Mouse (Mus musculus): ENCODE data around the gene Atxn1.

Gene Atxn1

GRCm38 (mm10) chr13:45524791-45525435 lies 439.9 kb downstream of the Atxn1 start:
- no peak for DNase-seq (ENCODE audit: low spot score)

DNA sequence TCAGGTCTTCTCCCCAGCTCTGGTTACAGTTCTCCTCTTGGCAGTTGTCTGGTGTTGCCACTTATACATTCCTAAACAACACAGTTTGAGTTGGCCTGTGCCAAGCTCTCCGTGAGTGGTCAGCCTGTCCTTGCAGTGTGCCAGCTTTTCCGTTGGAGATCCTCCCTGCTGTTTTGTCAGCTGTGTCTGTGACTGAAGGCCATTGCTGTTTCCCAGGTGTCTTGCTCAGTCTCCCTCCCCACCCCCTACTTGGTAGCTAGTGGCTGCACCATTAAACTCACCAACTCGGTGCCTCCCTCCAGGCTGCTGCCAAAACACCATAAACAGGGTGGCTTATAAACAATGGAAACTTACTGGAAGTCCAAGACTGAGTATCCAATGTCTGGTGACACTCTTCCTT lies 440.5 kb downstream of the Atxn1 start:
- no peak for DNase-seq (ENCODE audit: low spot score)

DNA sequence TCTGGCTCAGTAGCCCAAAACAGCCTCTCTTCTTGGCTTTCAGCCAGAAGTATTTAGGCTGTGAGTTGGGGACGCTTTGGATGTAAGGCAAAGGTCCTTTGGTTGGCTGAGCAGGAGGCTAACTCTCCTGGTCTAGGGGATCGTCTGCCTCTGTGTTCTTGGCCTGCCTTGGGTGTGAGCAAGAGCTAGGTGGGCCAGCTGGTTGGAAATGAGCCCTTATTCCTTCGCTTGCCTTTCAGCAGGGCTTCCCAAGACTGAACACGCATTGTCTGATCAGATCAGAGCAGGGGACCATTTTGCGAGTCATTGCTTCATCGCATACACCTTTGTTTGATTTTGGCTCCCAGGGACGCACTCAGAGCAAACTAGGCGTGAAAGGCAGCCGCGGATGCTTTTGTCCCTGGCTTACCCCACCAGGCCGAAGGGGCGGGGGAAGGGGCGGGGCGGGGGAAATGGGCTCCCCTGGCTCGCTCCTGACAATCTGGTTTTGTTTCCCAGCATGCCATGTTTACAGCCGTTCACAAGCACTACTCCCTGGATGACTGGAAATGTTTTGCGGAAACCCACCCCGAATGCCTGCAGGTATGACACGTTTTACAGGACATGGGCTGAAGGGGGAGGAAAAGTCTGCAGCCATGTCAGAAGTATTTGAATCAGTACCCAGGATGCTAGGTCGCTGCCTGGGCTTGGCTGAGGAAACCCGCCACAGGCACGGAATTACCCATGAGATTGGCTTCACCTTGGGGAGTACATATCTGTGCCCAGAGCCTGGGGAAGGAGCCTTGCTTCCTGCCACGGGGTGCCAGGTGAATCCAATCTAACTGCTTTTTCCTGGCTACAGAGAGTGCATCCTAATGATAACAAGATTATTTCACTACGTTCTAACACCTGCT lies 448.1 kb downstream of the Atxn1 start:
- no peak for DNase-seq (ENCODE audit: low spot score)

DNA sequence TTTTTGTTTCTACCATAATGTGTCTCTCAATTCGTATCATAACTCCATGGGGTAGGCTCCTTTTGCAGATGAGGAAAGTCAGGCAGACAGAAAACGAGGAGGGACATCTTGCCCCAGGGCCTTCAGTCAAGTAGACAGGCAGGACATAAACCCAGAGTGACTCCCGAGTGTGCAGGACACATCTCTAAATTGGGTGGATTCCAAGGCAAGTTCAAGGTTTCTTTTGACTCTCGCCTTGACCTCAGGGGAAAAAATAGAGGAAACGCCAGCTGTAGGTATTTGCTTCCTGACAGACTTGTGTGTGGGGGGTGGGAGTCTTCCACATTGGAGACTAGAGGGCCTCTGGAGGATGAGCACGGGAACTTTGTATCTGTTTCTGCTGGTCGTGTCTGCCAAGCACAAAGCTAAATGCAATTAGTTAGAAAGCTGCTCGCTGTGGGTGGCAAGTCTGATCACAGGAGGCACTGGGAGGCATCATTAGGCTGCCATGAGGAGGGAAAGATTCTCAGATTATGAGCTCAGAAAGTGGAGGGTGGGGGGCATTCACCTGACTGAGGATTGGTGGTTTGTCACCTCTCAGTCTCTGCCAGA lies 449.9 kb downstream of the Atxn1 start:
- no peak for DNase-seq (ENCODE audit: low spot score)

- DNase-seq (ENCODE audit: low spot score) = no peak
Observed at GRCm38 (mm10) chr13:45514115-45514514, 450.7 kb downstream of the Atxn1 start.

DNA sequence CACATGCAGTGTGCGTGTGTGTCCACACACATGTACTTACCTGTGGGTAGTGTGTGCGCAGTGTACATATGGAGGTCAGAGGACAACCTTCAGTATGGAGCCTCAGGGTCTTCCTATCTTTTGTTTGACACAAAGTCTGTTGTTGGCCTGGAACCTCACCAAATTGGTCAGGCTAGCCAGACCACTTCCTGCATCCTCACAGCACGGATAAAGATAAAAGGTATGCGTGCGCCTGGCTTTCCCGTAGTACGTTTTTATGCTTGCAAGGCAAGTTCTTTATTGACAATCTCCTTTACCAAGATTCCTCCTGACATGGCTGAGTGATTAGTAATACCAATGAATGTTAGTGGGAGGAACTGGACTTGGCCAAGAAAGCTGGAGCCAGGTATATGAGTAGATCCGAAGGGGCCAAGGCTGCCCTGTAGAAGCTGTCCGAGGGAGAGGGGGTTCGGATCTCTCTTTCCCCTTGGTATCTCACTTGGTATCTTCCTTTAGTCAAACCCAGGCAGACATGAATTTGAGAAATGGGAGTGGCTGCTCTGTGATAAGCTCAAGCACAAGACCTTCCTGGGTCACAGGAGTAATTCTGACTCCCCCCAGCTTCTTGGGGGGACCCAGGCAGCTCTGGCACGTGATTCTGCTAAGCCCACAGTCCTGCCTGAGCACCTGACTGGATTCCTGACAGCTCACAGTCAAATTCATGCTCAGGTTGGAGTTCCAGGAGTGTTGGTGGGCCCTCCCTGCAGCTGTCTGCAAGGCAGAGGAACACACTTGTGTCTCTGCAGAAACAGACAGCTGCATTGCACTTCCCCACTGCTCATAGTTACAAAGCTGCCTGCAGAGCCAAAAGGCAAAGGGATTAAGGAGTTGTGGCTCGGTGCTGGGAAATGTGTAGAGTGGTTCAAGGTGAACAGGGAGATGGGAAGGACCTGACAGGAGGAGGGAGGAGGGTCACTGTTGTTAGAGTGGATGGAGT lies 451.5 kb downstream of the Atxn1 start:
- DNase-seq (ENCODE audit: low spot score) = no peak

- no peak for DNase-seq (ENCODE audit: low spot score)
Observed at GRCm38 (mm10) chr13:45512531-45512930, 452.3 kb downstream of the Atxn1 start.

DNA sequence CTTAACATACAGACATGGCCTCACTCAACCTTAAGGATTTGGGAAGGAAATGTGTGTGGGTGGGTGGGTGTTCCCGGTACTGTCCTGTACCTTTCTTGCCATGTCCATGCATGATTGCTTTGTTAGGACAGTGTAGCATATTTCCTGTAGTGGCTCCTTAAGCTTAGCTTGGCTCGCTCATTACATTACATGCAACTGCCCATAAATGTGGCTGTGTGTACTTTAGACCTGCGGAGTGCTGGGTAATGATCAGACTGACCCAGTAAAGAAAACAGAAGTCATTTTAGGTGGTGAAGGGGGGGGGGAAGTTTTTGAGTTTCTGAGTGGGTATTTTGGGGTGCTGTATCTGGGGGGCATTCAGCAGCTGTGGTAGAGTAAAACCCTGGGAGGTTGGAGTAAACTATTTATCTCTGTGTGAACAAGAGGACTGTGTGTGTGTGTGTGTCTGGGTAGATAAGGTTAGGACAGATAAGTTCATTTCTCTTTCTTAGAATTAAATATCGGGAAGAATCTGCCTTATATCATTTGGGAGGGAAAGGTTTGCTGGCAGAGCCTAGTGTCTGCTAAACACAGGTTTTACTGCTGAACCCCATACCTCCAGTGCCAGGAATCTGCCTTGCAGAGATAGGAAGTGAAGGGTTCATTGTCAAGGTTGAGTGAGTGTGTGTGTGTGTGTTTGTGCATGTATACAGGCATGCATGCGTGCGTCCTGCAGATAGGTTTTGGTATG lies 452.9 kb downstream of the Atxn1 start:
- no peak for DNase-seq (ENCODE audit: low spot score)

GRCm38 (mm10) chr13:45509366-45509765 lies 455.4 kb downstream of the Atxn1 start:
- no peak for DNase-seq (ENCODE audit: low spot score)

DNA sequence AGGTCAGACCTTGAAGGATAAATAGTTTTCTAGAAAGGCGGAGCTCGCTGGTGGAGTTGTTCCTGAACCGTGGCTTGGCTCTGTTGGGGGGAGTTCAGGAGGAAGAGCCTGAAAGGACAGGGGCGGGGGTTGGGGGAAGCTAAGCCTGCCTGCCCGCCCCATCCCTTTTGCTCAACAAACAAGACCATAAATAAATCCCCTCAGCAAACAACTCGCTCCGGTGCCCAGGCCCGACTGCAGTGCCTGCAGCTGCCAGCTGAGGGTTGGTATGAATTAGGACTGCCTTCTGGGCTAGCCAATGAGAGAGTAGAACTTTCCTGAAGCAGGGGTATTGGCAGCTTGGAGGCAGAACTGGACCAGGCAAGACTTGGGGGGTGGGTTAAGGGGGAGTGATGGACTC lies 456.3 kb downstream of the Atxn1 start:
- DNase-seq (ENCODE audit: low spot score) = peak; percentile 53

- peak; percentile 86 for DNase-seq (ENCODE audit: low spot score)
Observed at GRCm38 (mm10) chr13:45507274-45508229, 457.3 kb downstream of the Atxn1 start, which contains the start of gene Gmpr. Gene Gmpr (plus strand): TSS chr13:45507444.

- no peak for DNase-seq (ENCODE audit: low spot score)
Observed at GRCm38 (mm10) chr13:45505546-45505945, 459.3 kb downstream of the Atxn1 start.

DNA sequence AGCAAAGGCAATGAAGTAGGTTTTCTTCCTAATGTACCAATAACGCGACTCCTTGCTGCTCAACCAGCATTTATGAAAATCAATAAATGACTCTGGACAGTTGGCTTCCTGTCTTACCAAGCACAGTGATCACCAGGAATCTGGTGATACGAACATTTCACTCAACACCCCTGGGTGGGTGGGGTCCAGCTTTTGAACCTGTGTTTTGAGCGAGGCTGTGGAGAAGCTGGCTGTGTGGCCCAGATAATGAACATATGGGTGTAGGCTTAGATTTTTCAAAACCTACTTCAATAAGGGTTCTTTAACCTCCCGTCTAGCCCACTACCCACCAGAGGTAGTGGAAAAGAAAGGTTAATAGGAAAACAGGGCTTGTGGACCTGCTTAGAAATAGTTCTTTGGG lies 462.0 kb downstream of the Atxn1 start:
- no peak for DNase-seq (ENCODE audit: low spot score)

- peak; percentile 17 for DNase-seq (ENCODE audit: low spot score)
Observed at GRCm38 (mm10) chr13:45499906-45500305, 464.9 kb downstream of the Atxn1 start.

Measured in testis, postnatal 10 days (tissue).